Mouse (Mus musculus): ENCODE measurements around the gene Akap8.

- TF ChIP-seq CTCF (IDR thresholded peaks at IDR 0.05; ENCODE audit: low read depth, low read length): no peak
- TF ChIP-seq POLR2A (IDR thresholded peaks at IDR 0.05; ENCODE audit: borderline replicate concordance, low read depth, low read length): no peak
These were observed 48.0 kb upstream of the Akap8 start for GRCm38 (mm10) chr17:32368991-32369578.
